Mouse (Mus musculus) bone marrow macrophage, adult 2 months (primary cell): ENCODE results near the gene Ephx4.

Source experiments
- CTCF ChIP-seq: IDR thresholded peaks from 2 replicates; pipeline ENCODE4 v1.5.1; 2012; ENCODE audit warnings: low read depth, mild to moderate bottlenecking, low read length, moderate library complexity
- POLR2A ChIP-seq: IDR thresholded peaks from 2 replicates; pipeline ENCODE4 v1.6.1; 2012; ENCODE audit warnings: mild to moderate bottlenecking, low read depth, low read length, borderline replicate concordance

- TF ChIP-seq CTCF = no peak
- no peak for TF ChIP-seq POLR2A
Observed at GRCm38 (mm10) chr5:107466501-107466900, 64.0 kb downstream of the Ephx4 start.
